Mouse (Mus musculus): Measurements from ENCODE around the gene Ak2.

- TF ChIP-seq CHD2 (IDR thresholded peaks at IDR 0.05; ENCODE audit: low read depth, low read length) (no peak), ZC3H11A (IDR thresholded peaks at IDR 0.05; ENCODE audit: borderline replicate concordance, low read depth, low read length) (no peak), ZNF384 (IDR thresholded peaks at IDR 0.05; ENCODE audit: low read depth, low read length) (no peak), HCFC1 (IDR thresholded peaks at IDR 0.05; ENCODE audit: borderline replicate concordance, insufficient read depth, low read length) (no peak), MAFK (IDR thresholded peaks at IDR 0.05; ENCODE audit: insufficient read depth, low read depth, low read length) (no peak)
Observed at GRCm38 (mm10) chr4:129008672-129009071, 16.9 kb downstream of the Ak2 start.
